Mouse (Mus musculus) embryonic facial prominence, embryonic 15.5 days (tissue): ENCODE measurements around the gene Rabgef1. TPM values are rescaled to one million over a fixed set of nuclear protein-coding genes. Genes with fewer than 3 reads are reported as not detected.

Experiments used
- ATAC-seq: fragments of 200-750 bp; cut with Nextera tagmentation; 2 replicates; pipeline ENCODE4 v1.8.0; 2017; ENCODE audit warnings: low read depth, moderate TSS enrichment; ENCODE audit not compliant: insufficient number of reproducible peaks, low FRiP score, low TSS enrichment
- H3K27ac ChIP-seq: fragments of 300-500 bp; sonication (generic); replicated peaks from 2 replicates; pipeline ENCODE4 v1.5.1; 2015; ENCODE audit warnings: mild to moderate bottlenecking, inconsistent platforms
- H3K27me3 ChIP-seq: fragments of 300-500 bp; sonication (generic); 2 replicates; pipeline ENCODE4 v1.6.1; 2015; ENCODE audit warnings: inconsistent platforms
- H3K36me3 ChIP-seq: fragments of 300-500 bp; sonication (generic); 2 replicates; pipeline ENCODE4 v1.6.1; 2015; ENCODE audit warnings: mild to moderate bottlenecking, inconsistent platforms
- H3K4me1 ChIP-seq: fragments of 300-500 bp; sonication (generic); 2 replicates; pipeline ENCODE4 v1.6.1; 2015; ENCODE audit warnings: inconsistent platforms
- H3K4me2 ChIP-seq: fragments of 300-500 bp; sonication (generic); replicated peaks from 2 replicates; pipeline ENCODE4 v1.6.1; 2015; ENCODE audit warnings: mild to moderate bottlenecking, inconsistent platforms
- H3K4me3 ChIP-seq: fragments of 300-500 bp; sonication (generic); replicated peaks from 2 replicates; pipeline ENCODE4 v1.5.1; 2015; ENCODE audit warnings: mild to moderate bottlenecking, inconsistent platforms
- H3K9ac ChIP-seq: fragments of 300-500 bp; sonication (generic); 2 replicates; pipeline ENCODE4 v1.6.1; 2015; ENCODE audit warnings: inconsistent platforms
- H3K9me3 ChIP-seq: fragments of 300-500 bp; sonication (generic); replicated peaks from 2 replicates; pipeline ENCODE4 v1.6.1; 2016; ENCODE audit warnings: inconsistent platforms
- WGBS: fragments of 180-500 bp; shearing (Covaris S2); methylation state at CpG from one replicate; pipeline ENCODE4 v1.1.7; 2015; 5-methylcytosine and 5-hydroxymethylcytosine counted together
- polyA plus RNA-seq: library from polyadenylated mRNA; unstranded; fragments of >200 nt; fragmentation: Nextera tagmentation; extraction: Ambion mirVana; gene quantifications from 2 replicates; pipeline ENCODE4 v1.2.1, GENCODE M21; 2015

Rabgef1 gene
- polyA plus RNA-seq, 1 experiment from 2014 or later: 30.1 TPM

GRCm38 (mm10) chr5:130171956-130172601 lies 481 bp downstream of the Rabgef1 start:
- WGBS: under 1% methylated on average over 43 of the region's 46 CpGs
- H3K36me3 ChIP-seq: no peaks in the 10 kb centered on the region
- peak overlapping the region; percentile 85 for H3K9ac ChIP-seq
- H3K4me2 ChIP-seq: peak overlapping the region; percentile 72
- peak; percentile 77 for ATAC-seq
- H3K27me3 ChIP-seq: no peaks in the 10 kb centered on the region
- no peaks in the 10 kb centered on the region for H3K9me3 ChIP-seq
- peaks cover 24% of the 10 kb centered on the region for H3K4me1 ChIP-seq
- H3K4me3 ChIP-seq: peak overlapping the region; percentile 74
- H3K27ac ChIP-seq: peak overlapping the region; percentile 81

DNA sequence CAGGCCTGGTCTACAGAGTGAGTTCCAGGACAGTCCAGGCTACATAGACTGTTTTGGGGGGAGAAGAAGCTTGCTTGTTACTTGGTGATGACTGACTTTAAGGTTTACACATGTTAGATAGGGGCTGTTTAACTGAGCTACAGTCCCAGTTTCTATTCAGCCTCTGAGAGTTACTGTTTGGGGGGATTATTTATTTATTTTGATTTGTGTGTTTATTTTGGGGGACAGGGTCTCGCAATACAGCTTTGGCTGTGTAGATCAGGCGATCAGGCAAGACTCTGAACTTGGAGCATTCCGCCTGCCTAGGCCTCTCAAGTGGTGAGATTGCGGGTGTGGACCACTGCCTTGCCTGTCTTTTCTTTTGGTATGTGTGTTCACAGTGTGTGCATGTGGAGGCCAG lies 1.4 kb downstream of the Rabgef1 start:
- peak overlapping the region; percentile 72 for H3K4me2 ChIP-seq
- H3K4me3 ChIP-seq: peak overlapping the region; percentile 74; the same call in 1 of the 2 replicates
- H3K9ac ChIP-seq: no peak overlapping the region
- no peaks in the 10 kb centered on the region for H3K9me3 ChIP-seq
- peaks cover 24% of the 10 kb centered on the region for H3K4me1 ChIP-seq
- H3K36me3 ChIP-seq: no peaks in the 10 kb centered on the region
- H3K27me3 ChIP-seq: no peaks in the 10 kb centered on the region
- no peak for ATAC-seq
- 82% methylated on average over 4 of the region's 4 CpGs for WGBS
- H3K27ac ChIP-seq: no peak overlapping the region

GRCm38 (mm10) chr5:130177871-130178270 lies 6.3 kb downstream of the Rabgef1 start:
- 49% methylated on average over 4 of the region's 4 CpGs for WGBS
- H3K9me3 ChIP-seq: no peaks in the 10 kb centered on the region
- H3K4me3 ChIP-seq: no peak overlapping the region
- H3K36me3 ChIP-seq: no peaks in the 10 kb centered on the region
- H3K4me1 ChIP-seq: peaks cover 10% of the 10 kb centered on the region
- 0 out of 2 replicates have a peak overlapping the region, but pooled peaks have one; percentile 41 for H3K27ac ChIP-seq
- H3K4me2 ChIP-seq: no peak overlapping the region
- ATAC-seq: no peak
- H3K9ac ChIP-seq: no peak overlapping the region
- H3K27me3 ChIP-seq: no peaks in the 10 kb centered on the region

GRCm38 (mm10) chr5:130180362-130180761 lies 8.8 kb downstream of the Rabgef1 start:
- Histone ChIP-seq H3K9ac (no peak overlapping the region), H3K9me3 (no peaks in the 10 kb centered on the region), H3K4me2 (no peak overlapping the region), H3K4me3 (no peak overlapping the region), H3K4me1 (no peaks in the 10 kb centered on the region; the same call in 1 of the 2 replicates), H3K27me3 (no peaks in the 10 kb centered on the region), H3K36me3 (no peaks in the 10 kb centered on the region), H3K27ac (no peak overlapping the region)
- no peak for ATAC-seq
- WGBS: 61% methylated on average over 7 of the region's 7 CpGs

- 75% methylated on average over 6 of the region's 6 CpGs for WGBS
- H3K4me3 ChIP-seq: no peak overlapping the region
- no peak overlapping the region for H3K4me2 ChIP-seq
- H3K9me3 ChIP-seq: no peaks in the 10 kb centered on the region
- no peaks in the 10 kb centered on the region for H3K27me3 ChIP-seq
- no peaks in the 10 kb centered on the region; the same call in 1 of the 2 replicates for H3K4me1 ChIP-seq
- H3K9ac ChIP-seq: no peak overlapping the region
- no peaks in the 10 kb centered on the region for H3K36me3 ChIP-seq
- H3K27ac ChIP-seq: no peak overlapping the region
- no peak for ATAC-seq
These were observed 10.3 kb downstream of the Rabgef1 start for GRCm38 (mm10) chr5:130181740-130182540.

DNA sequence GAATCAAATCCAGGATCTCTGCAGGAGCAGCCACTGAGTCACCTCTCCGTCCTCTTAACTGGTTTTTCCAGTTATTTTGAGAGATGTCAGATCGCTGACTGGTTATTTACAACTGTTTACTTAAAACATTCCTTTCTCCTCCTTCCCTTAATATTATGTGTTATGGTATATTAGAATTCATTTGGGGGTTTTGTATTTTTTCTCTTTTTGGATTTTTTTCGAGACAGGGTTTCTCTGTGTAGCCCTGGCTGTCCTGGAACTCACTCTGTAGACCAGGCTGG lies 10.9 kb downstream of the Rabgef1 start:
- Histone ChIP-seq H3K27me3 (no peaks in the 10 kb centered on the region), H3K36me3 (0 out of 2 replicates have a peak, but pooled peaks cover 2% of the 10 kb centered on the region), H3K27ac (no peak overlapping the region), H3K9ac (no peak overlapping the region), H3K9me3 (no peaks in the 10 kb centered on the region), H3K4me2 (no peak overlapping the region), H3K4me1 (no peaks in the 10 kb centered on the region; the same call in 1 of the 2 replicates), H3K4me3 (no peak overlapping the region)
- no peak for ATAC-seq
- WGBS: 67% methylated on average over 3 of the region's 3 CpGs

- Histone ChIP-seq H3K4me2 (no peak overlapping the region), H3K27me3 (no peaks in the 10 kb centered on the region), H3K9me3 (no peaks in the 10 kb centered on the region), H3K27ac (0 out of 2 replicates have a peak overlapping the region, but pooled peaks have one; percentile 4), H3K4me1 (no peaks in the 10 kb centered on the region; the same call in 1 of the 2 replicates), H3K4me3 (no peak overlapping the region), H3K36me3 (peaks cover 9% of the 10 kb centered on the region), H3K9ac (no peak overlapping the region)
- ATAC-seq: no peak
- 88% methylated on average over 9 of the region's 9 CpGs for WGBS
These were observed 12.7 kb downstream of the Rabgef1 start for GRCm38 (mm10) chr5:130184193-130184856.

GRCm38 (mm10) chr5:130185312-130185711 lies 13.7 kb downstream of the Rabgef1 start:
- Histone ChIP-seq H3K4me2 (no peak overlapping the region), H3K4me3 (no peak overlapping the region), H3K9ac (no peak overlapping the region), H3K27ac (no peak overlapping the region), H3K27me3 (no peaks in the 10 kb centered on the region), H3K36me3 (peaks cover 19% of the 10 kb centered on the region), H3K9me3 (no peaks in the 10 kb centered on the region), H3K4me1 (no peaks in the 10 kb centered on the region; the same call in 1 of the 2 replicates)
- ATAC-seq: no peak
- WGBS: 76% methylated on average over 6 of the region's 6 CpGs

GRCm38 (mm10) chr5:130187383-130187782 lies 15.8 kb downstream of the Rabgef1 start:
- no peak for ATAC-seq
- H3K27ac ChIP-seq: no peak overlapping the region
- WGBS: 69% methylated on average over 7 of the region's 7 CpGs

GRCm38 (mm10) chr5:130190909-130191308 lies 19.3 kb downstream of the Rabgef1 start:
- WGBS: 88% methylated on average over 6 of the region's 6 CpGs
- peaks cover 60% of the 10 kb centered on the region for H3K36me3 ChIP-seq

More at GRCm38 (mm10) chr5:130187383-130187782, 15.8 kb downstream of the Rabgef1 start:
- no peak overlapping the region for H3K4me2 ChIP-seq
- H3K4me1 ChIP-seq: no peaks in the 10 kb centered on the region
- H3K4me3 ChIP-seq: no peak overlapping the region
- no peaks in the 10 kb centered on the region for H3K9me3 ChIP-seq
- peaks cover 38% of the 10 kb centered on the region for H3K36me3 ChIP-seq
- no peak overlapping the region for H3K9ac ChIP-seq
- H3K27me3 ChIP-seq: no peaks in the 10 kb centered on the region

GRCm38 (mm10) chr5:130191865-130192264 lies 20.3 kb downstream of the Rabgef1 start:
- Histone ChIP-seq H3K27ac (no peak overlapping the region), H3K9ac (no peak overlapping the region), H3K9me3 (no peaks in the 10 kb centered on the region), H3K4me1 (no peaks in the 10 kb centered on the region), H3K4me2 (no peak overlapping the region), H3K36me3 (peaks cover 60% of the 10 kb centered on the region), H3K4me3 (no peak overlapping the region), H3K27me3 (no peaks in the 10 kb centered on the region)
- WGBS: 90% methylated on average over 6 of the region's 6 CpGs
- ATAC-seq: no peak

More at GRCm38 (mm10) chr5:130190909-130191308, 19.3 kb downstream of the Rabgef1 start:
- H3K4me3 ChIP-seq: no peak overlapping the region
- ATAC-seq: no peak
- no peaks in the 10 kb centered on the region for H3K9me3 ChIP-seq
- H3K9ac ChIP-seq: no peak overlapping the region
- no peaks in the 10 kb centered on the region for H3K4me1 ChIP-seq
- no peak overlapping the region for H3K4me2 ChIP-seq
- H3K27ac ChIP-seq: no peak overlapping the region
- H3K27me3 ChIP-seq: no peaks in the 10 kb centered on the region
